Mouse (Mus musculus) thymus, postnatal 4 days (tissue): ENCODE measurements around the gene Hp.

ENCODE experiments used
- DNase-seq: peaks from one replicate; pipeline ENCODE4 v3.0.0; 2021

Gene Hp

GRCm38 (mm10) chr8:109578900-109579301 lies at the start of gene Hp:
Gene Hp, minus strand, starts transcription at chr8:109579172.
- DNase-seq, result no peak

GRCm38 (mm10) chr8:109628638-109629037 lies 49.7 kb upstream of the Hp start:
- DNase-seq, result no peak

- no peak for DNase-seq
These were observed 36.6 kb upstream of the Hp start for GRCm38 (mm10) chr8:109615569-109615968.

GRCm38 (mm10) chr8:109614243-109615210 lies 35.6 kb upstream of the Hp start, which contains the start of gene Pkd1l3:
Gene Pkd1l3, plus strand, starts transcription at chr8:109614517.
- peak; percentile 16 for DNase-seq

GRCm38 (mm10) chr8:109609153-109609502 lies 30.2 kb upstream of the Hp start:
- DNase-seq, result no peak

GRCm38 (mm10) chr8:109608271-109609152 lies 29.5 kb upstream of the Hp start, which contains the start of gene Dhodh:
Gene Dhodh, minus strand, starts transcription at chr8:109608673.
- DNase-seq, result peak; percentile 96

GRCm38 (mm10) chr8:109607650-109608049 lies 28.7 kb upstream of the Hp start:
- no peak for DNase-seq

- DNase-seq, result no peak
These were observed 27.8 kb upstream of the Hp start for GRCm38 (mm10) chr8:109606725-109607124.

GRCm38 (mm10) chr8:109595854-109596253 lies 16.9 kb upstream of the Hp start:
- DNase-seq, result peak; percentile 82

GRCm38 (mm10) chr8:109593117-109593788 lies 14.3 kb upstream of the Hp start:
- peak; percentile 44 for DNase-seq

- no peak for DNase-seq
These were observed 13.2 kb upstream of the Hp start for GRCm38 (mm10) chr8:109592164-109592563.

- no peak for DNase-seq
These were observed 12.4 kb upstream of the Hp start for GRCm38 (mm10) chr8:109591367-109591766.

GRCm38 (mm10) chr8:109590901-109591300 lies 11.9 kb upstream of the Hp start:
- DNase-seq, result no peak

GRCm38 (mm10) chr8:109586972-109587504 lies 8.1 kb upstream of the Hp start:
- DNase-seq, result no peak

- DNase-seq, result no peak
These were observed 6.7 kb upstream of the Hp start for GRCm38 (mm10) chr8:109585652-109586051.

GRCm38 (mm10) chr8:109584830-109585229 lies 5.9 kb upstream of the Hp start:
- no peak for DNase-seq

- DNase-seq, result no peak
These were observed 5.3 kb upstream of the Hp start for GRCm38 (mm10) chr8:109584293-109584692.

- DNase-seq, result no peak
These were observed 2.7 kb downstream of the Hp start for GRCm38 (mm10) chr8:109576311-109576710.

- DNase-seq, result no peak
These were observed 7.8 kb downstream of the Hp start for GRCm38 (mm10) chr8:109571139-109571538.

- peak; percentile 97 for DNase-seq
These were observed 13.3 kb downstream of the Hp start, which contains the start of the genes Dhx38 and Txnl4b for GRCm38 (mm10) chr8:109565498-109566333. Gene Dhx38, minus strand, starts transcription at chr8:109565861. Gene Txnl4b, plus strand, starts transcription at chr8:109565892.

GRCm38 (mm10) chr8:109564766-109565165 lies 14.2 kb downstream of the Hp start:
- no peak for DNase-seq
